Mouse (Mus musculus) layer of hippocampus, postnatal 14 days (tissue): Measurements from ENCODE around the gene Lpar4. TPM values are rescaled to one million over a fixed set of nuclear protein-coding genes. Genes with fewer than 3 reads are reported as not detected.

Source experiments
- DNase-seq, 2 experiments: peaks; one replicate each; pipeline ENCODE4 v3.0.0; 2021 to 2022; ENCODE audit warnings: low spot score in 2 of 2, mixed read lengths in 1 of 2
- long read RNA-seq, 2 experiments: library from polyadenylated mRNA; stranded (forward); transcript quantifications; one replicate each; pipeline ENCODE4 v2.0.0; 2021
- total RNA-seq, 2 experiments: library from RNA; stranded (reverse); gene quantifications; 2 replicates each; pipeline ENCODE4 v1.2.3; 2021

Gene Lpar4
- total RNA-seq: 1 to 10 TPM; 2.1 to 2.4 TPM
- long read RNA-seq, experiment 1, full-length matches to known transcripts: 1 of 1 reads
- long read RNA-seq, experiment 1, partial matches to known transcripts: 0 of 1 reads
- long read RNA-seq, experiment 1, other reads (novel, unspliced or antisense): 0 of 1 reads
- long read RNA-seq, experiment 2, full-length matches to known transcripts: 2 of 2 reads
- long read RNA-seq, experiment 2, partial matches to known transcripts: 0 of 2 reads
- long read RNA-seq, experiment 2, other reads (novel, unspliced or antisense): 0 of 2 reads

- DNase-seq: peak; percentile 1 to 15
These were observed at the start of gene Lpar4 for GRCm38 (mm10) chrX:106920175-106920827. Gene Lpar4 (plus strand): TSS chrX:106920625.

DNA sequence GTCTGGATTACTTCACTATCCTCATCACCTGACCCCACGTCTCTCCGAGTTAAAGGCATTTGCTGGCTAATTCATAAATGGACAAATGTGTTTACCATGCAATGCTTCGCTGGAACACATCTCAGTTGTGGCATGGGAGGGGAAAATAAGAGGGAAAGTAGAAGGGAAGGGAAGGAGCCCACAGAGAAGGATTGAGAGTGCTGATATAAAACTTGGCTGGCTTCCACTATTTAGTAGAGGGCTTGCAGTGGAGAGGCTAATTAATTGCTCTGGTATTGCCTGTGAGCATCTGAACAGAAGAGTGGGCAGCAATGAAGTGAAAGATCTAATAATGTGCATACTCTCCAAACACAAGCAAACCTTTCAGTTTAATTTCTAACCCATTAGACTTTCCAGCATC lies 49.0 kb upstream of the Lpar4 start:
- DNase-seq: no peak

DNA sequence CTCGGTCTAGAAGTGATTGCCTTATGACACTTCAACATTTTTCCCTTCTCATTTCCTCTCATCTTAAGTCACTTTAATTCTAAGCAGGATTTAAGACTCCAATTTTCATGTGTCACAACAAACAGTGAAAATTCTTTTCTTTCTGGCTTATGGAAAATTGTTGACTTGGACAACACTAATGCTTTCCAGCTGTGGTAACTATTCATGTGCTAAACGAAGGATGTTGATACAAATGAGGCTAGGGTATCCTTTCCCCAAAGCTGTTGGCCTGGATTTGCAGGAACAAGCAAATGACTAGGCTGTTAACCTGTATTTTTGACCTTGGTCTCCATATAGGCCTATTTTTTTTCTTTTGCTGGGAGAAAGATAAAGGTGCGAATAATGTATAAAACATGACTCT lies 48.5 kb upstream of the Lpar4 start:
- no peak for DNase-seq

DNA sequence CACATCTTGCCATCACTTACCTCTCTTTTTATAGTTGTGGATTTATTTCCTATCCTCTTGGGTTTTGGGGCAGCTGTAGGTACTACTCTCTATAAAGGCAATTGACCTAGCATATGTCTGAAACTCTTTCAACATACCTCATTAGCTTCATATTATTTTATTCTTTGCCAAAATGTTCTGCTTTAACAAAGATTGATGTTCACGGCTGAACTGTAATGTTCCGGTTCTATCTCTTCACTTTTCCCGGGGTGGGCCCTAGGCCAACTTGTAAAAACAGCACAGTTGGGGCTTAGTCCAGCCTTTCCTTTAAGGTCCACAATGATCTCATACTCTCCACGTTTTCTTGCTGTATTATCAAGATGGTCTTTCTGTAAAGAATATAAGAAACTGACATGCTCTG lies 48.1 kb upstream of the Lpar4 start:
- DNase-seq: no peak

DNA sequence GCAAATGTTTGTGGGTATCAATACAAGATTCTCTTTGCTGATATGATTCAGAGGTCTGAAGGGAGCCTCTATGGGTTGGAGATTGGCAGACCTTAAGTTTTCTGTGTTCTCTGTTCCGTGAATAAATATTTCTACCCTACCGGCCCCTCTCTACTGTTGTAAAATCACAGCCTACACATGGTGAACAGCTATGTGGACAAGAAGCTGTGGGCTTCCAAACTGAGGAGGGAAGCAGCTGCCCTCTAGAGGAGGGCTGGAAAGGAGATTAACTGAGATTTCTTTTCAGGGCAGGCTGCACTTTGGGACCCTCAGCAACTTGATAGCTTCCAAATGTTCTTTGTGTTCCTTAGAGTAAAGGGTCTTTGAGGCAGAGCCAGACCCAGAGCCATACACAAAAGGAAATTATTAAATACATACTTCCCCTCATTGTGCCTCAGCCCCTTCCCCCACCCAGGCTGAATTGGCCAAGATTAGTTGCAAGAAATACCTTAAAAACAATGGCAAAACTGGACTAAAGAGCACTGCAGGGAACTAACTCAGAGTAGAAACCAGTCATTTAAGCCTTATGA lies 22.6 kb upstream of the Lpar4 start:
- DNase-seq: no peak

- DNase-seq: no peak
These were observed 599 bp downstream of the Lpar4 start for GRCm38 (mm10) chrX:106920828-106921619.

- DNase-seq: no peak
These were observed 4.1 kb downstream of the Lpar4 start for GRCm38 (mm10) chrX:106924572-106924971.

DNA sequence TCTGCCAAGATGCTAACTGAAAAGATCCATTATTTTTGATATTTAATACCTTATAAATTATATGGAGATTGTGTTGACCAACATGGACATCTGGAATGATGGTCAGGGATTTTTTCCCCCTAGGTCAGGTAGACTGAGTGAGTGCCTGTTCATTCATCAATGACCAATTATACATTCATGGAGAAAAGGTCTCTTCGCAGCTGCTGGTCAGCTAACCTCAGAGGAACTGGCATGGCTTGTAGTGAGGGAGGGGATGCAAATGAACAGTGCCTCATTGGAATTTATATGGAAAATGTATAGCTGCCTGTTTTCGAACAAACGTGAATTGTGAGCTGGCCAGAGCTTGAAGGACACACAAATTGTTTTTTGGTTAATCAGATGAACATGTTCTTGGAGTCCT lies 18.9 kb downstream of the Lpar4 start:
- no peak for DNase-seq

GRCm38 (mm10) chrX:106950558-106950957 lies 30.1 kb downstream of the Lpar4 start:
- DNase-seq: no peak

- DNase-seq: no peak
These were observed 30.6 kb downstream of the Lpar4 start for GRCm38 (mm10) chrX:106951016-106951415.

GRCm38 (mm10) chrX:106953840-106954239 lies 33.4 kb downstream of the Lpar4 start:
- DNase-seq: no peak

DNA sequence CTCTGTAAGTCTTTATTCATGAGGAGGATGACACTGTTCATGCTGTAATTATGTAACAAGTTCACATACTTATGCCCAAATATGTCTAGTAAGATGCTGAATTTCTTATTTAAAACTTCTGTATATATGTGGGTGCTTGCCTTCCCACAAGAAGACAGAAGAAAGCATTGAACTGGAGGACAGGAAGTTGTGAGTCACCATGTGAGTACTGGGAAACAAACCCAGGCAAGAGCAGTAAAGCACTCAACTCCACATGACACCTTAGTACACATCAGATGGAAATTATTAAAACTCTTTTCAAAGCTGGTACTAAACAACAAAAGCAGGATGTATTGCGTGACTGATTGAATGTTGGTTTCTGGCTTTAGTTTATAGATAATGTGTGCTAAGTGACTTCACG lies 41.8 kb downstream of the Lpar4 start:
- DNase-seq: no peak

DNA sequence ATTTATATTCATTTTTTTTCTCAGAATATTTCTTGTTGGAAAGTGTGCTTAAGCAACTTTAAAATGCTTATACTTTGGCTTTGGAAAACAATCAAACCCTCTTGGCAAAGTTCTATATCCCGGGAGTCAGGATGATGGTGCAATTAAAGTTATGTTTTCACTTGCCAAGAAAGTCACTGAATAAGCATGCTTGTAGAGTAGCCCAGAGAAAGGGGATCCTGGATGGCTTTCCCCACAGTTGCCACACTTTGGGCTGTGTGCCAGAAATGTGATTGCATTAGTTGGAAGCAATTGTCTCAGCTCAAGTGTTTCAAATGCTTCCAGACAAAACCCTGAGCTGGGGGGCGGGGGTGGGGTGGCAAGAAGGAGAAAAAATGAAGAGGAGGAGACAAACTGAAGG lies 43.9 kb downstream of the Lpar4 start:
- no peak for DNase-seq

Other genes with a start within 250 kb of the Lpar4 start
- gene Rtl3, start 80.0 kb upstream of the Lpar4 start, total RNA-seq: 1 to 10 TPM; 1.7 to 2.5 TPM
- gene P2ry10, start 167.9 kb downstream of the Lpar4 start, total RNA-seq: not detected
- gene P2ry10b, start 228.3 kb downstream of the Lpar4 start, total RNA-seq: under 1 TPM; 0.48 TPM